Mouse (Mus musculus): ENCODE measurements around the gene Mapk1ip1. TPM values are rescaled to one million over a fixed set of nuclear protein-coding genes. Genes with fewer than 3 reads are reported as not detected.

Mapk1ip1 gene
- polyA plus RNA-seq, 1 experiment from 2014 or later = 10.5 TPM

DNA sequence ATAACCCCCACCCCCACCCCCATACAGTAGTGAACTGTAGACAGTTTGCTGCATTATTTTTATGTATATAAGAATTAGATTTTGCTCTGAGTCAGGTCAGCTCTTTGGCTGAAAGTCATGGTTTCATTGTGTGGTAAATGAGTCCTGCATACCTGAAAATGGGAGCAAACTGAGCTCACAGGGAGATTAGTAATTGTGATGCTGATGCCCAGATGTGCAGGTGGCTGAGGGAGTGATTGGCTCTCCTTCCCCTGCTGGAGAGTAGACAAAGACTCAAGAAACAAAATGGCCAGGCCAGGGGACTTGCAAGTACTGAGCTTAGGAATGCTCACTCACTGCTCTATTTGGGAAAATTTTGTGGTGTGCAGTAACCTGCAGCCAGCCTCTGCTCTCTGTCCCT, 4.0 kb upstream of the Mapk1ip1 start:
- no peak overlapping the region for H3K9ac ChIP-seq (ENCODE audit: low read depth, low read length)
- no peak overlapping the region for H3K27ac ChIP-seq (ENCODE audit: low read depth, low read length)
- H3K36me3 ChIP-seq (ENCODE audit: control insufficient read depth, insufficient read depth) = peaks cover 20% of the 10 kb centered on the region
- H3K27me3 ChIP-seq (replicated peaks; ENCODE audit: control insufficient read depth, insufficient read depth, low read length) = no peaks in the 10 kb centered on the region
- ATAC-seq = no peak
- H3K4me3 ChIP-seq (ENCODE audit: low read depth, low read length) = no peak overlapping the region
- peaks cover 7% of the 10 kb centered on the region for H3K4me1 ChIP-seq (replicated peaks; ENCODE audit: control insufficient read depth, insufficient read depth, low read length)
- H3K4me2 ChIP-seq (replicated peaks; ENCODE audit: low read depth) = no peak overlapping the region
- no peak for TF ChIP-seq CTCF (IDR thresholded peaks at IDR 0.05; ENCODE audit: low read depth)
- H3K9me3 ChIP-seq (ENCODE audit: control insufficient read depth) = no peaks in the 10 kb centered on the region

DNA sequence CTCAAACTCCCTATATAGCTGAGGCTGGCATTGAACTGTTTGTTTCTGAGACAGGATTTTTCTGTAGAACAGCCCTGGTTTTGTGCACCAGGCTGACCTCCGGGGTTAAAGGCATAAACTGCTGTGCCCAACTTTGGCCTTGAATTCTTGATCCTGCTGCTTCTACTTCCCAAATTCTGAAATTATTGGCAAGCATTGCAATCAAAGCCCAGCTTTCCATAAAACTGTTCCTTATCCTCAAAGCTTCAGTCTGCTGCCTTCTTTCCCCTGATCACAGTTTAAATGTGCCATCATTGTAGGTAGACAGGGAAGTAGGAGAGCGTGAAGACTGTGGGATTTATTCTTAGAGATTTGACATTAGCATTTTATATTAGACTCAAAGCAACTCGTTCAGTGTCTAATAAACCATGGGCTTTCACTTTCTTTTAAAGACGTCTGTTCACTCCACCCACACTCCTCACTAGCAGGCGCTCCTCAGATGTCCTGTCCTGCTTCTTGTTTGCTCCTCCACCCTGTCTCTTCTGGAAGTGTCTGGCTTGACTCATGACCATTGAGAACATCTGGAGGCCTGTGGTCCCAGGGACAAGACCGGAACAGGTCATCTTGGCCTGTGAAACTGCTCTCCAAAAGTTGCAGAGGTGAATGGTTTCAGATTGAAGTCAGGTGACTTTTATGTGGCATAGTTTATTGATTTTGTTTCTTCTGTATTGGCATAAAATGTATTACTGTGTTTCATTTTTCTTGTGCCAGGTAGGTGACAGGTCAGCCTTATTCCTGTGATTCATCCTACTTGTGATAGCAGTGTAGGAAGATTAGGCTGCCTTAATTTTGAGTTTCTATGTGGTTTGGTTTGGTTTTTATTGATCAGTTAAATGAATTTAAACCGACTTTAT, 2.2 kb upstream of the Mapk1ip1 start:
- Histone ChIP-seq H3K4me1 (replicated peaks; ENCODE audit: control insufficient read depth, insufficient read depth, low read length) (peaks cover 14% of the 10 kb centered on the region), H3K27ac (ENCODE audit: low read depth, low read length) (peak overlapping the region; percentile 50; the same call in 1 of the 2 replicates), H3K36me3 (ENCODE audit: control insufficient read depth, insufficient read depth) (peaks cover 16% of the 10 kb centered on the region; the same call in 1 of the 2 replicates), H3K4me3 (ENCODE audit: low read depth, low read length) (peak overlapping the region; percentile 98; the same call in 1 of the 2 replicates), H3K9me3 (ENCODE audit: control insufficient read depth) (no peaks in the 10 kb centered on the region), H3K9ac (ENCODE audit: low read depth, low read length) (peak overlapping the region; percentile 13; the same call in 1 of the 2 replicates), H3K27me3 (replicated peaks; ENCODE audit: control insufficient read depth, insufficient read depth, low read length) (no peaks in the 10 kb centered on the region), H3K4me2 (replicated peaks; ENCODE audit: low read depth) (peak overlapping the region; percentile 86)
- WGBS = 59% methylated on average over 7 of the region's 7 CpGs
- TF ChIP-seq CTCF (IDR thresholded peaks at IDR 0.05; ENCODE audit: low read depth) = no peak
- no peak for ATAC-seq

GRCm38 (mm10) chr7:138847316-138848027, 1.4 kb upstream of the Mapk1ip1 start:
- H3K27me3 ChIP-seq (replicated peaks; ENCODE audit: control insufficient read depth, insufficient read depth, low read length) = no peaks in the 10 kb centered on the region
- H3K27ac ChIP-seq (ENCODE audit: low read depth, low read length) = 0 out of 2 replicates have a peak overlapping the region, but pooled peaks have one; percentile 28
- TF ChIP-seq CTCF (IDR thresholded peaks at IDR 0.05; ENCODE audit: low read depth) = no peak
- 0 out of 2 replicates have a peak, but pooled peaks cover 10% of the 10 kb centered on the region for H3K36me3 ChIP-seq (ENCODE audit: control insufficient read depth, insufficient read depth)
- H3K4me3 ChIP-seq (ENCODE audit: low read depth, low read length) = peak overlapping the region; percentile 98
- peak overlapping the region; percentile 86 for H3K4me2 ChIP-seq (replicated peaks; ENCODE audit: low read depth)
- peak overlapping the region; percentile 96 for H3K9ac ChIP-seq (ENCODE audit: low read depth, low read length)
- ATAC-seq = no peak
- H3K9me3 ChIP-seq (ENCODE audit: control insufficient read depth) = no peaks in the 10 kb centered on the region
- WGBS = 27% methylated on average over 13 of the region's 13 CpGs
- H3K4me1 ChIP-seq (replicated peaks; ENCODE audit: control insufficient read depth, insufficient read depth, low read length) = peaks cover 14% of the 10 kb centered on the region

- Histone ChIP-seq H3K9ac (ENCODE audit: low read depth, low read length) (peak overlapping the region; percentile 96), H3K36me3 (ENCODE audit: control insufficient read depth, insufficient read depth) (0 out of 2 replicates have a peak, but pooled peaks cover 10% of the 10 kb centered on the region), H3K4me2 (replicated peaks; ENCODE audit: low read depth) (peak overlapping the region; percentile 86), H3K4me3 (ENCODE audit: low read depth, low read length) (peak overlapping the region; percentile 98), H3K9me3 (ENCODE audit: control insufficient read depth) (no peaks in the 10 kb centered on the region), H3K4me1 (replicated peaks; ENCODE audit: control insufficient read depth, insufficient read depth, low read length) (peaks cover 14% of the 10 kb centered on the region), H3K27me3 (replicated peaks; ENCODE audit: control insufficient read depth, insufficient read depth, low read length) (no peaks in the 10 kb centered on the region), H3K27ac (ENCODE audit: low read depth, low read length) (peak overlapping the region; percentile 98)
- under 1% methylated on average over 49 of the region's 61 CpGs for WGBS
- TF ChIP-seq CTCF (IDR thresholded peaks at IDR 0.05; ENCODE audit: low read depth) = no peak
- ATAC-seq = peak; percentile 78
Measured at GRCm38 (mm10) chr7:138846502-138846991, 474 bp upstream of the Mapk1ip1 start.

DNA sequence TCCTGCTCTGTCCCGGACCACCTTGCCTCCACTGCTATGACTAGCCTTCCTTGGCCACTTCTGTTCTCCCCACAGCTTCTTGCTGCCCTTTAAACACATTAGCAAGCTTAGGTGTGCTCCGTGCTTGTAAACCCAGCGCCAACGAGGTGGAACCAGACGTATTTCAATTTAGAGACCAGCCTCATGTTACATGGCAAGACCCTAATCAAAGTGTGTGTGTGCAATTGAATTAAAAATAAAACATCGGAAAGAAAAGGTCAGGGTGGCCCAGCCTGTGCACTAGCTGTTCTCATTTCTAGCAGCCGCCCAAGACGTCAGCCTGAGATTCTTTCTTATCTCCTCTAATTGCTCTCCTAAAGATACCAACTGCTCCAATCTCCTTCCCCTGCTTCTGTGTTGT, 962 bp downstream of the Mapk1ip1 start:
- 20% methylated on average over 8 of the region's 8 CpGs for WGBS

GRCm38 (mm10) chr7:138843421-138843820, 2.7 kb downstream of the Mapk1ip1 start:
- Histone ChIP-seq H3K27ac (ENCODE audit: low read depth, low read length) (no peak overlapping the region), H3K9ac (ENCODE audit: low read depth, low read length) (no peak overlapping the region), H3K4me1 (replicated peaks; ENCODE audit: control insufficient read depth, insufficient read depth, low read length) (peaks cover 14% of the 10 kb centered on the region), H3K27me3 (replicated peaks; ENCODE audit: control insufficient read depth, insufficient read depth, low read length) (no peaks in the 10 kb centered on the region), H3K9me3 (ENCODE audit: control insufficient read depth) (no peaks in the 10 kb centered on the region), H3K4me2 (replicated peaks; ENCODE audit: low read depth) (no peak overlapping the region), H3K4me3 (ENCODE audit: low read depth, low read length) (no peak overlapping the region), H3K36me3 (ENCODE audit: control insufficient read depth, insufficient read depth) (0 out of 2 replicates have a peak, but pooled peaks cover 3% of the 10 kb centered on the region)
- ATAC-seq = no peak
- TF ChIP-seq CTCF (IDR thresholded peaks at IDR 0.05; ENCODE audit: low read depth) = no peak
- 82% methylated on average over 4 of the region's 4 CpGs for WGBS

More for the DNA sequence above, 962 bp downstream of the Mapk1ip1 start:
- no peak for ATAC-seq
- no peak for TF ChIP-seq CTCF (IDR thresholded peaks at IDR 0.05; ENCODE audit: low read depth)
- H3K4me3 ChIP-seq (ENCODE audit: low read depth, low read length) = peak overlapping the region; percentile 98
- H3K9ac ChIP-seq (ENCODE audit: low read depth, low read length) = peak overlapping the region; percentile 24; the same call in 1 of the 2 replicates
- peaks cover 14% of the 10 kb centered on the region for H3K4me1 ChIP-seq (replicated peaks; ENCODE audit: control insufficient read depth, insufficient read depth, low read length)
- H3K9me3 ChIP-seq (ENCODE audit: control insufficient read depth) = no peaks in the 10 kb centered on the region
- H3K36me3 ChIP-seq (ENCODE audit: control insufficient read depth, insufficient read depth) = 0 out of 2 replicates have a peak, but pooled peaks cover 3% of the 10 kb centered on the region
- peak overlapping the region; percentile 86 for H3K4me2 ChIP-seq (replicated peaks; ENCODE audit: low read depth)
- no peak overlapping the region for H3K27ac ChIP-seq (ENCODE audit: low read depth, low read length)
- no peaks in the 10 kb centered on the region for H3K27me3 ChIP-seq (replicated peaks; ENCODE audit: control insufficient read depth, insufficient read depth, low read length)
